Mouse (Mus musculus) spleen, adult 18-20 months (tissue): Measurements from ENCODE around the gene Erf.
A peak's percentile ranks its signal among the peaks of the same experiment; 100 is the strongest.

Experiments
- DNase-seq, 2 experiments: peaks; one replicate each; pipeline ENCODE4 v3.0.0; 2022; ENCODE audit warnings: mixed read lengths in 2 of 2

Gene Erf

GRCm38 (mm10) chr7:25205355-25206093, 45.0 kb downstream of the Erf start:
- peak; percentile 70 for DNase-seq

- no peak for DNase-seq
These were observed 46.9 kb downstream of the Erf start for GRCm38 (mm10) chr7:25203624-25204023.

GRCm38 (mm10) chr7:25197384-25198018, 53.1 kb downstream of the Erf start:
- DNase-seq = no peak

- no peak for DNase-seq
These were observed 54.5 kb downstream of the Erf start for GRCm38 (mm10) chr7:25196107-25196506.

- no peak for DNase-seq
These were observed 55.4 kb downstream of the Erf start for GRCm38 (mm10) chr7:25195148-25195547.
